Mouse (Mus musculus): ENCODE data around the gene Prex1.
A peak's percentile ranks its signal among the peaks of the same experiment; 100 is the strongest.

Gene Prex1

DNA sequence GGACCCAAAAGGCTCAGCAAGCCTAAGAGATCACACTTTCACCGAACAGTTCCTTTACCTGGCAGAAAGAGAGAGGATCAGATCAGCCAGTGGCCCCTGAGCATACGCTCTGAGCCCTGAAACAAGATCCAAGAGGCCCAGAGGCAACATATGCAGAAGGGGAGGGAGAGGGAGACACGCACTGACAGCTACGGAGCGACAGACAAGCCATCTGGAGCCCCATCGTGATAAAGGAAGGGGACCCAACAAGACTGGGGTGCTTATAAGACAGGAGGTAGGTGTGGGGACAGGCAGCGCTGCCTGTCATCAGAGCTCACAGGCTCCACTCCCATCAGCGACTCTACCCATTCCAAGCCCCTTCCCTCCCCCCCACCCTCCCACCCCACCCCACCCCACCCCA is 27.8 kb downstream of the Prex1 start:
- no peak for DNase-seq (ENCODE audit: low spot score)

DNA sequence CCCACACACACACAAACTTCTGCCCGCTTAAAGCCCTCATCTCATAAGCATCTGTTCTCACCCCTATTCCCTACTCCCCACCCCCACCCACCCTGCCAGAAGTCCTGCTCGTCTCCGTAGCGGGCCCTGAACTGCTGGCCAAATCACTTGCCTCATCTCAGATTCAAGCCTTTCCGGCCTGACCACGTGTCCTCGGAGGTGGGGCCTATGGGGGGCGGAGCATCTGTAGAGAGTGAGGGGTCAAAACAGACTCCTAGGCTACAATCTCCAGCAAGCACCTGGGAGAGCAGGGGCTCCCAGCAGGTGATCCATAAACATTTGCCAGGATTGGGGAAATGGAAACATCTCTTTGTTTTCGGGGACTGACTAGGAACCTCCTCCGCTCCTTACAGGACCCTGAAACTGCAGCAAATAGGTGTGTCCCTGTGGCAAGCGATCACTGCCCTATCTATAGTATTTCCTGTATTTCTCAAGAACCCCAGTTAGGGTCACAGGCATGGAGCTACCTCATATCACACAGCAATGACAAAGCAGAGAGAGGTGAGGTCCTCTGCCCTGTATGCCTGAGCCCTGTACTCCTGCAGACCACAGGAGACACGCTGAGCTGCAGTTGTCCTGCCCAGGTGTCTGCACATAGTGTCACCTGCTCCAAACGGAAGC is 29.6 kb downstream of the Prex1 start:
- DNase-seq (ENCODE audit: low spot score), result no peak

DNA sequence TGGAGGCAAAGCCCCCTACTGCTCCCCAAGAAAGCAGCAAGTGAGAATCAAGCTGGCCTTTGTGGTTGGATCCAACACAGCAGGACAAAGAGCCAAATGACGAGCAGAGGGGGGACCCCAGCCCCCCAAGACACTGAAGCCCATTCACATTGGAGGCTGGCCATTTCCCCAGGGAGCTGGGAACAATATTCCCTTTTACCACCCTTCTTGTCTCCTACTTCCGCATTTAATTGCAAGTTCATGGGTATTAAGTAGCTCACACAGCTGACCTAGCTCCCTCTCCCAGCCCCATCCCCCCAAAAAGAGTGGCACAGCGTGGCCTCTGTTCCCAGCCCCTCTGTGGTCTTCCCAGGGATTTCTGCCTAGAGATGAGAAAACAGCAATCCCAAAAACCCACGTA is 30.8 kb downstream of the Prex1 start:
- DNase-seq (ENCODE audit: low spot score), result no peak

DNA sequence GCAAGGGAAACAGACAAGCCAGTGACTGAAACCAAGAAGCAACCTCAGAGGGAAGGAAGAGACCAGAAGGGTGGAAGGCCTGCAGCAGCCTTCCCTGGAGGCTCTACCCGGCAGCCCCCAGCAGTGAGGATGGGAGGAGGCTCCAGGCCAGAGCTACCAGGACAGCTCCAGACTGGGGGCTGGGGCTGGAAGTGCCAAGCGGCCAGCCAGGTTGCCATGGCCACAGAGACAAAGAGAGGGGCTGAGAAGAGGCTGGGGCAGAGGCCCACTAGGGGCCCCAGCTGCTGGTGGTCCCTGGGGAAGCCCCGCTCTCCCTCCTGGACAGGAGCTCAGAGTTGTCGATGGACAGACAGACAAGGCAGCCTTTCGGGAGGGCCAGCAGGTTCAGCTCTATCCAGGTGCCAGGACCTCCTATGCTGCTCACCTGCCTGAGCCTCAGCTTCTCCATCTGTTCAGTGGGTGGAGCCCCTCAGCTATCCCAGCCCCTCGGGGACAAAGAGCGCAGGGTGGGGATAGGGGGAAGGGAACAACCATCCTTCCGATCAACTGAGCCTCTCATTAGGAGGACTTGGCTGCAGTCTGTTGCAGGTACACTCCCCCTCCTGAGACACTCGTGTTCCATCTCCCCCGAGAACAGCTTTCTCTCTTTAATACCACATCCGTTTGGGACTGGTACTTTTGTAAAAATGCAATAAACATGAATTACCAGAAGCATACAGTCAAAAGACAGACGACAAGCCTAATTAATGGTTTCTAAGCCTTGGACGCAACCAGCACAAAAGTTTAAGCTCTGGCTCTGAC is 34.5 kb downstream of the Prex1 start:
- DNase-seq (ENCODE audit: low spot score), result no peak

DNA sequence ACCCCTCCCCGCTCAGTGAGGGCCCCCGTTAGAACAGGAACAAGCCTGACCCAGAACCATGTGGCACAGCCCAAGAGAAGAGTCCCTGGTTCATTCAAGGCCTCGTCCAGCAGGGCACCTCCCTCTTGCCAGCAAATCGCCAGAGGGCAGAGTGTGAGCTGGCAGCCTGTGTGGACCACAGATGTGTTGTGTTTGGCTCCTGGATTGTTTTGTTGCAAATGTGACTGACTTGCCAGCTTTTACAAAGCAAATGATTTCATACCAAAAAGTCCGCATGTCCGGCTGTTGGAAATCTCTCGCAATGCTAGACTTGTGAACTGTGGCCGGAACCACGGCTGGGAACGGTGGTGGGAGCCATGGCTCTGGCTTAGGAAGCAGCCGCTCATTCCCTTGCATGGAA is 36.7 kb downstream of the Prex1 start:
- peak; percentile 72 for DNase-seq (ENCODE audit: low spot score)

DNA sequence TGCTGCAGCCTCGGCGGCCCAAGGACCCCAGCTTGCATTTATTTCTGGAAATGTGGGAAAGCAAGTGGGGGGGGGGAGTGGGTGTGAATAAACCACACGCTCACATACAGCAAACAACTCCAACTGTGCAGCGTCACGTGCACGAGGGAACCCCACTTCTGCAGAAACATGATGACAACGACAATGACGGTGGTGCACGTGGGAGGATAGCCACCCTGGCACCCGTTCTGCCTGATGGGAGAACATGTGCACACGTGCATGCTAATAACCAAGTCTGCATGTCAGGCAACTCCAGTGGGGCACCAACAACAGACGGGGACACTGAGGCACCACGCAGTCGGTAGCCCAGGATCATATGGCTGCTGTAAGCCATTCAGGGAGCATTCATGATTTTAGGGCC is 37.1 kb downstream of the Prex1 start:
- no peak for DNase-seq (ENCODE audit: low spot score)

DNA sequence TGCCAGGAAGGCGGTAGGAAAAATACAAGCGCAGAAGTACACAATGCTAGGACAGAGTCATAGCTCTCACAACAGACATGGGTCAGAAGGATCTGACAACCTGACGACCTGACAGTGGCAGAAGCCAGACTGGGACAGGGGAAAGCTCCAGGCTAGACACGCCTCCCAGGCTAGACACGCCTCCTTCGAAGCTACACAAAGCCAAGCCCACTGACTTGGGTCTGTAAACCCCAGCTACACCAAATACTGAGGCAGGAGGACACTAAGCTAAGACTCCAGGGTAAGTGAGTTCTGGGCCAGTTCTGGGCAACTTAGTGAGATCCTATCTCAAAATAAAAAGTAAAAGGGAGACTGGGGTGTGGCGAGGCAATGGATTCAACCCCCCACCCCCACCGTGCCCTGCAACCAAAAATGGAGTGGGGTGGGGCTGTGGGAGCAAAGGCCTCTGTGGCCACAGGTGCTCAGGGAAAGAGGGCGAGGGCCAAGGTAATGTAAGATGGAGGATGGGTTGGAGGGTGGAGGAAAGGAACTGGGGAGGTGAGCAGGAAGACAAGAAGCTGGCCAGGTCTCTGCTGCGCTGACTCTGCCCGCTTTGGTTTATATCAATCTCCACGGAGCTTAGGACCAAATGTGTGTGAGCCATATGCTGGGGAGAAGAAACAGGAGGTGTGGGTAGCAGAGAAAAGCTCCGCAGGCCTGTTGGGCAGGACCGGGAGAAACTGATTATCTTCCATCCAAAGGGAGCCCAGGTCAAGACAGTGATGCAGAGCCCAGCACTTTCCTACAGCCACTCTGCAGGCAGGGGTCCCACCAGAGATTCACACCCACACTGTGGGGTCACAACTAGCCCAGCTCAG is 37.8 kb downstream of the Prex1 start:
- no peak for DNase-seq (ENCODE audit: low spot score)

DNA sequence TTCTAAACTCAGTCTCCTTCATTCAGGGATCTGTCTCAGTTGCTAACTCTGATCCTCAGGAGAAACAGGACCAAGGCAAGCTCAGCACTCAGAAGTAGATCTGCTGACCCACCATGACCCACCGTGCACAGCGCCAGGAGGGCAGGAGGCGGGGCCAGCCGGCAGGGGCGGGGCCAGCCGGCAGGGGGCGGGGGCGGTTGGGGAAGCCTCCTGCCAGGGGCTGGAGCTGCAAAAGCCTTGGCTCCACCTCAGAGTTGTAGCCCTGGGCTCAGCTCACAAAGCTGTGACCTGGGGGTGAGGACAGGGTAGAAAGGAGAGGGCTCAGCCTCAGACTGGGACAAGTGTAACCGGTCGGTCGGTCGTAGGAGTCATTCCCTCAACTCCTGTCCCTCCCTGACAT is 38.9 kb downstream of the Prex1 start:
- DNase-seq (ENCODE audit: low spot score), result no peak

DNA sequence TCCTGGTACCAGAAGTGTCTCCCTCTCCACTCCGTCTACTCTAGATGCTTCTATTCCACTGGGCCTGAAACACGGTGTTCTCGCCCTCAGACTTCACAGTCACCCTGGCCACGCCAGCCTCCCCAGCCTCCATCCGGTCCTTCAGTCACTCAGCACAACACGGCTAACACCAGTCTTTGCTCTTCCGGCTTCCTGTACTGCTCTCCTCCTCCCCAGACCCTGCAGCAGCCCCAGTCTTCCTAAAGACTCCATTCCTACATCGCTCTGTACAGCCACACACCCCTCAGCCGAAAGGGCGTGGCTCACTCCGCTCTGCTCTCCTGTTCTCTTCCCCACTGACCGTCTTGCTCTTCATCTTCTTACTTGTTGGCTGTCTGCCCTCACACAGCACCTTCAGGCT is 39.7 kb downstream of the Prex1 start:
- no peak for DNase-seq (ENCODE audit: low spot score)

DNA sequence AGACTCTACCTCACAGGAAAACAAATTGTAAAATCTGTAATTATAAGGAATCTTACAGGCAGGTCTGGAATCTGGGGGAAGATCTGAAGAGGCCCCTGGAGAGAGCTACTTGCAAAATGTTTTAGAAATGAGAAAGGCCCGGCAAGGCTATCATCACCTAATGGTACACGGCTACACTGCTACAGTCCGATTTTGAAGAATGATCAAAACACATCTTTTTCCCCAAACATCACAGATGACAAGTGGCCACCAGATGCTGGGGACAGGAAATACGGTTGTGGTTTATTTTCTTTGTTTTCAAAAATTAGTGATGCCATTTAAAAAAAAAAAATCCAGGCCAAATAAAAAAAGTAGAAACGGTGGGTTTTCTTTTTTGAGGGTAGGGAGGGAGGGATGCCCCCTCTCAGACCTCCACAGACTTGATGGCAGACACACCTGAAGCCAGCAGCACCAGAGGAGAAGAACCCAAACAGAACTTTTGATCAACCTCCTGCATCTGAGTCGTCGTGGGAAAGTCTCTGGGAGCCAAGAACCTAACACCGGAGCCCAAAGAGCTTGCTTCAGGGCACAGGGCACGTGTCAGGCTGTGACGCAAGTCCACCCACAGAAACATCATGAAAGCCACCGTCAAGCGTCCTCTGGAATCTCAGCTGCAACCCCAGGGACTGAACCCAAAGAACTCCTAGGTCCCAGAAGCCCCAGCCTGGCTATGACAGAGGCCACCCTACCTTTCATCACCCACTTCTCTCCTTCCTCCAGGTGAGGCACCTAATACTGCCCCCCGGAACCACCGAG is 41.3 kb downstream of the Prex1 start:
- no peak for DNase-seq (ENCODE audit: low spot score)

DNA sequence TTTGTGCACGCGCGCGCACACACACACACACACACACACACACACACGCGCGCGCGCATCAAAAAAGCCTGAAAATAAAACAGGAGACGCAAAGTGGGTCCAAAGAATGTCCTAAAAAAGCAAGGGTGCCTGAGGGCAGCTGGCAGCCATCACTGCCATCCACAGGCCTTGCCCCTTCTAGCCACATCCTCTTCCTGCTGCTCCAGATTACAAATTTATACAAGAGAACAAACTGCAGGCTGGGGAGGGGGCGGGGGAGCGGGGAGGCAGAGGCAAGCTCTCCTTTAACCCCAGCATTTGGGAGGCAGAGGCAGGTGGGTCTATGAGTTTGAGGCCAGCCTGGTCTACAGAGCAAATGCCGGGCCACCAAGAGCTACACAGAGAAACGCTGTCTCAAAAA is 42.0 kb downstream of the Prex1 start:
- DNase-seq (ENCODE audit: low spot score), result no peak

DNA sequence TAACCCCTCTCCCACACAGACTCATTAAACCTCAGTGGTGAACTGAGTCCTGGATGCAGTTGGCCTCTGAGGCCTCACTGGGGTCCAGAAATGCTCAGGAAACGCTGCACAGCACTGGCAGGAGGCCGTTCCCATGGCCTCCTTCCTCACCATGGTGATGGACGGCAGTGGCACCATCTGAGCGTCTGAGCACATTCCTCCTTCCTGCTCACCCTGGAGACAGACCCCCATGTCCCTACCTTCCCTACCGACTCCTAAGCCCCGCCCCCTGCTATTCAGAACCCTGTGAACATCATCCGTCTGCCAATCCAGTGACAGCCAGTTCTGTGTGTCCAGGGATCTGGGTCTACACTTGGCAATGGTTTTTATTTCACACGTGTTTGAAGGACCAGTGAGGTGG is 42.6 kb downstream of the Prex1 start:
- DNase-seq (ENCODE audit: low spot score), result no peak

DNA sequence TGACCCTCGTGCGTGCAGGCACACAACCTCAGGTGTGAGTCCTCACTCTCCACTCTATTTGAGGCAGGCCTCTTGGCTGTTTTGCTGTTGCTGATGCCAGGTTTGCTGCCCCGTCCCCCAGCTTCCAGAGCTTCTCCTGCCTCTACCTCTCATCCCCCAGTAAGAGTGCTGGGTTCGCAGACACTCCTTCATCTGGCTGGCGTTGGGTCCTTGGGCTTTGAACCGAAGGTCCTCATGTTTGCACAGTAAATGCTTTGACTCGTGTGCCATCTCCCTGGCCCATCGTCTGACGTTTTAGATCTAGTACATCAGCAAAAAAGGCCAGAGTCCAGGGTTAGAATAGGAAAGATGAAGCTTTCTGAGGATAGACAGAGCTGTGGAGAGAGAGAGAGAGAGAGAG is 43.7 kb downstream of the Prex1 start:
- no peak for DNase-seq (ENCODE audit: low spot score)

DNA sequence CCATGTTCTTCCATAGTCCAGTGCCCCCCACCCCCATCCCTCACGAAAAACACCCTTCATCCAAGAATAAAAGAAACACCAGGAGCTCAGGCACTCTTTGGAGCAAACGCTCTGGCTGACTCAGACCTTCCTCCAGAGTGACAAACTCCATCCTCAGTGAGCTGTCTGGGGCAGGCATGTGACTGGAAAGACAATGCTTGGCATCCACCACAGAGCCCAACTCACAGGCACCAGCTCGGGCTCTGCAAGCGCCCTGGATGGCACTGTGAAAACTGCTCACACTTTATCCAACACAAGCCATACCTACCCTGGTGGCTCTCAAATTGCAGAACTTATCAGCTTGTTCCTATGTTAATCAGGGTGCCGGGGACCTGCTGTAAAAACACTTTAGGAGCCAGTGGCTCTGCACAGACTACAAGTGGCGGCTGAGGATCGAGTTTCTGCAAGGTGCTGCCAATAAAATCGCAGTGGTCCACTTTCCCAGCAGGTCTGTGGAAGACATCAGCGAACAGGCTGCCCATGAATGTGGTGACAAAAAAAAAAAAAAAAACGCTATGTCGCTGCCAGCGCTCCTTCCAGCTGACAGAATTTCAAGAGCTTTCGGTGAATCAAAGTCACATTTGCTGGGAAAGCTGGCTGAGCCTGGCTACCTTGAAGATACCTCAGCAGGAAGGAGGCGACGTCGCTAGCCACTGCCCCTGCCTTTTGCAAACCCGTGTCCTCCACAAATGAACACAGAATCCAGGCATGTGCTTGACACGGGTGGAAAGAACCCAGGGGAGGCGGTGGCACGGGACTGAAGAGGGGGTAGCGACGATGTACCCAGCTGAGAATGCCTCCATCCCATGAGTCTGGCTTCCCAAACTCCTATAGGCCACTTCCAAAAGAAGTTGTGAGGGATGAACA is 45.6 kb downstream of the Prex1 start:
- DNase-seq (ENCODE audit: low spot score), result no peak

DNA sequence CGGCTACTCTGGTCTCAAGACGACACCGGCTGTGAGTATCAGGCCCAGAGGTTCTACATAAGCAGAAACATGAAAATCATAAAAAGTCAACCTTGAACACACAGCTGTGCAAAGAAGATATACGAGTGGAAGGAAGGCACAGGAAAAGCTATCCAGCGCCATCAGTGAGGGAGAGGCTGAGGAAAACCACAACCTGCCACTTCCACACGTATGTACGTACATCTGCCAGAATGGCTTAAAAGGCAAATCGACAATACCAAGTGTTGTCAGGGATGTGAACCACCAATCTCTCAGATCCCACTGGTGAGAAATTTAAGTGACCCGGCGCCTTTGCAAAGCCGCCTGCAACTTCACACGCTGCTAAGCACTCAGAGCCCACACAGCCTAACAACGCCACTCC is 47.5 kb downstream of the Prex1 start:
- no peak for DNase-seq (ENCODE audit: low spot score)

DNA sequence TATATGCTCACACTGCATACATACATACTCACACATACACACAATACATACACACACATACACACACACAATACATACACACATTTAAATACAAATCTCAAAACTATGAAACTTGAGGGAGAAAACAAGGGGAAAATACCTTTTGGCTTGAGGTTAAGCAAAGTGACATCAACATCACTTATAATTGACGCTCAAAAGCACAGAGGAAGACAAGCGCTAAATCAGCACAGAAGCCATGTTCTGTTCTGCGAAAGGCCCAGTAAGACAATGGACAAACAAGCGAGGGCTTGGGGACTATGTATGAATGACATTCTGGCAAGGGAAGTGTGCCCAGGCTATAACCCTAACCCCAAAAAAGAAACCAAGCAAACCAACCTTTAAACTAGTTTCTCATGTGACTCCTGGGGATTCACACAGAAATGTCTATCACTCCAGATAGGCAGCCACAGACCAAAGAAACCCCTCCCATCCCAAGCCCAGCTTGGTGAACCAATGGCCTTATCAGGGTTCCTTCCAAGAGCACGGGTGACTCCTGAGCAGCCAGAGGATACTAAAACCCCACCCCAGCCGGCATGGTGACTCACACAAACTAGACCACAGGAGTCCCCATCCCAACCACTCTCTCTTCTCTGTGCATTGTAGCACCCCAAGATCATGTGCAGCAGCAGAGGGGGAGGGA is 48.2 kb downstream of the Prex1 start:
- DNase-seq (ENCODE audit: low spot score), result no peak

DNA sequence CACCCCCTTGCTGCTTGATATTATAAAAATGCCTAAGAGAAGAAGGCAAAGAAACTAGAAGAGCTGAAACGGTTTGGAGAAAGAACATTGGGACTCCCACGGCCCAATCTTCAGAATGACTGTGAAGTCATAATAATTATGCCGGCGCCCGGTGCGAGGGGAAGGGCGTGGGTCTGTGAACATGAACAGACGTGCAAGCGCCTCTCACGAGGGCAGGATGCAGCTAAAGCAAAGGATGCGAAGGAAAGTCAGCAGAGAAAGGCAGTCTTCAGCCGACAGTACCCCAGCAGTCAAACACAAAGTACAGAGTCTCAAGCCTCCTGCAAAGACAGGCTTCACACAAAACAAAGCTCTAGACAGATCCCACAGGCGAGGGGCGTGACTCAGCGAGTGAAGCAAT is 49.1 kb downstream of the Prex1 start:
- DNase-seq (ENCODE audit: low spot score), result no peak

DNA sequence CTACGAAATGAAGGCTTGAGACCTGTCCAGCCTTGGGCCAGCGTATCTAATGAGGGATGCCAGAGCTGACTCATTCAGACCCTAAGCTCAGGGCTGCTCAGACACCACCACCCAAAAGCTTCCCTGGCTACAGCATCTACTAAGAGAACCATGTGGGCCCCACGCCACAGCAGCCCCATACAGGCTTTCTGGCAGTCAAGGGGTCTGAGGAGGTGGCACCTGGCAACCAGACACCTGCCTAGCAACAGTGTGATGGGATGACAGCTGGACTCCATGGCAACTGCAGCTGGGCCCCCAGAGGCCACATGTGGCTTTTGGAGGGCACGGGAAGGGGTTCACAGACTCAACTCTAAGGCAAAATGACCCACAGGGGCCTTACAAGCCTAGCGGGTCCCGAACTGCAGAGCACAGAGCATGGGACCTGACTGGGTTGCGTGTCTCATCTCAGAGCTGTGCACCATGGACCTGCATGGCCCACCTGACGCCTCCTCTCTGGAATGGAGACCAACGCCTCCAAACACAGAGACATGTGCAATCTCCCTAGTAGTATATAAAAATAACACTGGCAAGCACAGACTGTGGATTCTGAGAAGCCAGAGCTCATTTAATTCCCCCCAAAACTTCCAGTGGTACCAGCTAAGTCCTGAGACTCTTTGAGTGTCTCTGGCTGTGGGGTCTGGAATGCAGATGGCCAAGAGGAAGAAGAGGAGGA is 50.2 kb downstream of the Prex1 start:
- DNase-seq (ENCODE audit: low spot score), result no peak

DNA sequence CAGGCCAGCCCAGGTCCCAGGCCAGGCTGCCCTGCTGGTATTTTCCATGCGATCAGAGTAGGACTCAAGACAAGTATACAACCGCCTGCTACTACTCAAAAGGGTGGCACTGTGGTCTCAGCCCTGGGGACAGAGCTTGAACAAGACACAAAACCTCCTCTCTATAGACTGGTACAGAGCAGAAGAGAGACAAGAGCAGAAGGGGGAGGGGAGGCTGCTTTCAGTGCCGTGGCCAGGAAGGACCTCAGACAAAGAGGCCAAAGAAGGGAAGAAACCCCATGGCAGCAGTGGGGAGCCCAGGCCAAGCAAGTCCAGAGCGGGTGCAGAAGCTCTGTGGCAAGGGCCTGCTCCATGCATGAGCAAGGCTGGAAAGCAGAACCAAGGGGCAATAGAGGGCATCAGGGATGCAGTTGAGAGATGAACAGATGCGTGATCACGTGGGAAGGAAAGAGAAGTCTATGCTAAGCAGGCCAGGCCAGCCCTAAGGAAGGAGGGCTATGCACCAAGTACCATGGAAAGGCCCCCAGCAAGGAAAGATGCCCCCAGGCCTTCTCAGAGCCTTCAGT is 51.0 kb downstream of the Prex1 start:
- no peak for DNase-seq (ENCODE audit: low spot score)

DNA sequence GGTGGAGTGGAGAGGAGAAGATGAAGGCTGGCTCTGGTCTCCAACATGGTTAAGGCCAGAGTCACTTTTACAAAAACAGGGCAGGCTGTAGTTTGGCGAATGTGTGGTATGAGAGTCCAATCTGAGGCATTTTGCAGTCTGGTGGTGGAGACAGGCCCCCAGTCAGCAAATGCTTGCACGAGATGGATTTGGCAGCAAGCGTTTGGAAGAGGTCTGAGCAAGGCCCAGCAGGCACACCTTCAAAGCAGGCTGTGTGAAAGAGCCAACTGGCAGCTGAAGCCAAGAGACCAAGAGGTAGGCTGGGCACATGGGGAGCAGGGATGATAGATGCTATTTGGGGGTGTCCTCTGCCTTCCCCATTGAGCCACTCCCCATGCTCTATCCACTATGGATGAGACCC is 51.7 kb downstream of the Prex1 start:
- no peak for DNase-seq (ENCODE audit: low spot score)

All from adipocyte (in vitro differentiated cells).